Mouse (Mus musculus): ENCODE measurements around the gene Fam76a. TPM values are rescaled to one million over a fixed set of nuclear protein-coding genes. Genes with fewer than 3 reads are reported as not detected.
A peak's percentile ranks its signal among the peaks of the same experiment; 100 is the strongest.

Fam76a gene
- total and polyA plus RNA-seq, 3 experiments = 13.3 to 45.1 (median 29.5) TPM

DNA sequence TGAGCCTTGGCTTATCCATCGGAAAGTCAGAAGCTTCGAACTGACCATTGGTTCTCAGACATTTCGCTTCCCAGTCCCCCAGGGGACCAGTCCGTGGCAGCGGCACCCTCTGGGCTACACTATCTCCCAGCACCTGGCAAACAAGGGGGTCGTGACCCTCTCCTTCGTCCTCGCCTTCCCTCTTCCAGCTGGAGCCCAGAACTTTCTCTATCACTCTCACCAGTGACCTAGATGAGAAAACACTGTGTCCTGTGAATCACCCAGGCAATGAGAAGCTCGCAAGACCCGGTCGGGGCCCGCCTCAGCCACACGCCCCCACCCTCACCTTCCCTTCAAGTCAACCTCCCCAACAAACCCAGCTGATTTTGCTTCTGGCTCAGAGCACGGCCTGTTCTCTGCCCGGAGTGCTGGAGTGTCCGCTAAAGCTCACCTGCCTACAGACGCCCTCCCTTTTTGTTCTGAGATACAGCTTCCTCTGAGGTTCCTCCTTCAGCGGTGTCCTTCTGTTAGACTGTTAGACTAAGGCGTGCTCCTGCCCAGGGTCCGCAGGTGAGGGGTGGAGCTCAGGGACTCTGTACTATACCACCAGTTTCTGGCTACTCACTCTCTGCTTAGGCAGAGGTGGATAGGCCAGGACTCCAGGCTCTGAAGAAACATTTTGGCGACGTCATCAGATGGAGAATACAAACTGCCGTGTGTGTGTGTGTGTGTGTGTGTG, 18.8 kb upstream of the Fam76a start:
- Histone ChIP-seq H3K27me3 (ENCODE audit: control insufficient read depth, insufficient read depth, low read length) (no peaks in the 10 kb centered on the region), H3K27ac (no peak overlapping the region), H3K79me2 (replicated peaks; ENCODE audit: control insufficient read depth, insufficient read depth, low read length) (no peaks in the 10 kb centered on the region), H3K36me3 (ENCODE audit: control insufficient read depth, insufficient read depth, low read length) (no peaks in the 10 kb centered on the region), H3K9ac (ENCODE audit: low read depth, low read length) (no peak overlapping the region), H3K4me3 (no peak overlapping the region), H3K4me1 (ENCODE audit: control insufficient read depth, insufficient read depth, low read length) (peaks cover 6% of the 10 kb centered on the region)
- no peak for DNase-seq
- WGBS = 65% methylated on average over 23 of the region's 23 CpGs
- TF ChIP-seq POLR2A (IDR thresholded peaks at IDR 0.05; ENCODE audit: insufficient read depth, low read depth, low read length) = no peak
- TF ChIP-seq CTCF (IDR thresholded peaks at IDR 0.05) = no peak
- TF ChIP-seq EP300 (IDR thresholded peaks at IDR 0.05; ENCODE audit: insufficient read depth, low read depth, low read length) = no peak
- intact Hi-C loops (cut with DNase I) = no loop called here

DNA sequence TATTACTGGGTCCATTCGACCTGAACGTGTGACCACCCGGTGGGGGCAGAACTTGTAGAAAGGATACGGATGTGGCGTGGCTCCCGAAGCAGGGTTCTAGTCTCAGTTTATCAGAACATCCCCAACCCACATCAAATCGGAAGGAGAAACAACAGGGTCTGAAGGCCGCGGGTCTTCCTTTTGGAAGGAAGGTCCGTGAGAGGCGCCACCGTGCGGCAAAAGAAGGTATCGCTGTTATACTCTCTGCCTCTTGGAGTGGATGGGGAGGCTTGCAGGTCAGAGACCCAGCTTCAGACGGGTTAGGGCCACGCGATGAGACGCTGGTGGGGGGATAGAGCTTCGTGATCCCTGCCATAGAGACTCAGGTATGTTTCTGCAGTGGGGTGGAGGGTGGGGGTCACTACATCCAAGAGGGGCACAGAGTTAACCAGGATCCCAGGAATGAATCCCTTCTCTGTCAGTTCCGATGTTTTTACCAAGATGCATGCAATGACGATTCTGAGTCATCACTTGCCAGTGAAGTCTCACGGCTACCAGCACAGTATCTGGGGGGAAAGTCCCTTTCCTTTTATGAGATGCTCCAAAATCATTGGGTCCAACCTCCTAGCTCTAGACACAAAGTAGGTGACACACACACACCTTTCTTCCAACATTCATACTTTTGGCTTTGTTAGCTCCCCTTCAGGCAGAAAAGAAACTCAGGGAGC, 17.2 kb upstream of the Fam76a start:
- no peaks in the 10 kb centered on the region for H3K27me3 ChIP-seq (ENCODE audit: control insufficient read depth, insufficient read depth, low read length)
- no peak overlapping the region for H3K4me3 ChIP-seq

DNA sequence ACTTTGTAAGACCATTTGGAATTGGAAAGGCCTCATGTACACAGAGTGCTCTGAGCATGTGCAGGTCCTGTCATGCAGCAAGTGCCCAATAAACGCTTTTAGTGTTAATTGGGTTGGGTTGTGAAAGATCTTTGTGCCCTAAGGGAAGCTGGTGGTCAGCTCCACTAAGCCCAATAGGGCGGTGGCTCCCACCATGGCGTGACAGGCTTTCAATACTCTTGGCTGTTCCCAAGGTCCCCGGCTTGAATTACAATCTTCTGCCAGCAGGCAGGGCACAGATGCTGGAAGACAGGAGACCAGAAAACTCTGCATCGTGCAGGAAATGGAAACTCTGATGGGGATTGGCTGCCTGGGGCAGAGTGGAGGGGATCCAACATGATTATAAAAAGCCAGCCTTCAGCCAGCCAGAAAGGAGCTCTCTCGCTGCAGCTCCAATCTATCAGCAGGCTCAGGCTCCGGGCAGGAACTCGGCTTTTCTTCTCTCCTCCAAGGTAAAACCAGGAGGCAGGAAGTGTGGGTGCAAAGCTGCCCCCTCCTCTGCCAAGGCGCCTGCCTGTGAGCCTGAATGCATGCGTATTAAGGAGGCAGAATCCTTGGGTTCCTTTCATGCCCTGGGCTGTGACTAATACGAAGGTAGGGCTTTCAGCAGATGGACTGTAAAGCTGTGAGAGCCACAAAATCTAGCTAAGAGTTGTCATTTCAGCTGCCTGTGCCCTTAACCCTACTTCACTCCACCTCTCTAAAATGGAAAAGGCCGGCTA, 16.0 kb upstream of the Fam76a start:
- TF ChIP-seq CTCF (IDR thresholded peaks at IDR 0.05) (no peak), EP300 (IDR thresholded peaks at IDR 0.05; ENCODE audit: insufficient read depth, low read depth, low read length) (no peak), POLR2A (IDR thresholded peaks at IDR 0.05; ENCODE audit: insufficient read depth, low read depth, low read length) (no peak)
- Histone ChIP-seq H3K36me3 (ENCODE audit: control insufficient read depth, insufficient read depth, low read length) (no peaks in the 10 kb centered on the region), H3K27ac (no peak overlapping the region), H3K79me2 (replicated peaks; ENCODE audit: control insufficient read depth, insufficient read depth, low read length) (no peaks in the 10 kb centered on the region), H3K4me3 (no peak overlapping the region), H3K4me1 (ENCODE audit: control insufficient read depth, insufficient read depth, low read length) (no peaks in the 10 kb centered on the region; the same call in 1 of the 2 replicates), H3K9ac (ENCODE audit: low read depth, low read length) (no peak overlapping the region), H3K27me3 (ENCODE audit: control insufficient read depth, insufficient read depth, low read length) (no peaks in the 10 kb centered on the region)
- intact Hi-C loops (cut with DNase I) = no loop called here
- DNase-seq = peak in 1 of 2 experiments; percentile 14
- 41% methylated on average over 12 of the region's 12 CpGs for WGBS

More for the DNA sequence above, 17.2 kb upstream of the Fam76a start:
- Histone ChIP-seq H3K4me1 (ENCODE audit: control insufficient read depth, insufficient read depth, low read length) (no peaks in the 10 kb centered on the region; the same call in 1 of the 2 replicates), H3K79me2 (replicated peaks; ENCODE audit: control insufficient read depth, insufficient read depth, low read length) (no peaks in the 10 kb centered on the region), H3K36me3 (ENCODE audit: control insufficient read depth, insufficient read depth, low read length) (no peaks in the 10 kb centered on the region), H3K27ac (no peak overlapping the region), H3K9ac (ENCODE audit: low read depth, low read length) (no peak overlapping the region)
- 27% methylated on average over 22 of the region's 22 CpGs for WGBS
- TF ChIP-seq POLR2A (IDR thresholded peaks at IDR 0.05; ENCODE audit: insufficient read depth, low read depth, low read length) = no peak
- TF ChIP-seq CTCF (IDR thresholded peaks at IDR 0.05) = peak; percentile 80
- intact Hi-C loops (cut with DNase I) = no loop called here
- peak; percentile 44 to 77 for DNase-seq

DNA sequence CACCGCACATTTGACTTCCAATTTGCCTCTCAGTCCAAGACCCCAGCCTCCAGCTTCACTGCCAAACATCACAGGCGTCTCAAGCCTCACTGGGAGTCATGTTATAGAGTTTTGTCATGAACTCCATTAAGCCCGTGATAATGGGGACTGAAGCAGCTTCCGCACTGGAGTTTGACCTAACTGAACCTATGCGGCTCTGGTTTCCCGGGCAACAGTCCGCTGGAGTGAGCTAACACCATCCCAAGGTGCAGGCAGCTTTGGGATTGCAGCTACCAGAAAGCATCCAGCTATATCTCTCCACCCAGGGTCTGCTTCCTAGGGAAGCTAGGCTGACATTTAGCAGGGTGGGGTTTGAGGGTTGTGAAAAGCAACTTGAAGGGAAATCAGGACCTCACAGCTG, 12.3 kb upstream of the Fam76a start:
- intact Hi-C loops (cut with DNase I) = no loop called here

DNA sequence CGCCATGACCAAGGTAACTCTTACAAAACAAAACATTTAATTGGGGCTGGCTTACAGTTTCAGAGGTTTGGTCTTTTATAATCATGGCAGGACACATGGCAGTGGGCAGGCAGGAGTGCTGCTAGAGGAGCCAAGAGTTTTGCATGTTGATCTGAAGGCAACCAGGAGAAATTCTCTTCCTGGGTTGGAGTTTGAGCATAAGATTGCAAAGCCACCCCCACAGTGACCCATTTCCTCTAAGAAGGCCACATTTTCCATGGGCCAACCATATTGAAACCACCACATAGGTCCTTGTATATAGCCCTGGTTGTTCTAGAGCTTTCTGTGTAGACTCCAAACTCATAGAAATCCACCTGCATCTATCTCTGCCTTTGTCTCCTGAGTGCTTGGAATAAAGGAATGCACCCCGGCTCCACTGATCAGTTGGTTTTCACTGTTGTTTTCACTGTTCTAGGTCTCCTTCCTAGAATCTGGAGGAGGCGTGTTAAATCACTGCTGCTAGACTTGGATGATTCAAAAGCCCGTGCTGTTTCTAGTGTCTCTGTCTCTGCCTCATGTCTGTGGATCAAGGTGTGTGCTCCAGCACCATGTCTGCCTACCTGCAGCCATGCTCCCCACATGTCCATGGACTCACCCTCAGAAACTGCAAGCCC, 10.5 kb upstream of the Fam76a start:
- WGBS = 85% methylated on average over 4 of the region's 4 CpGs
- intact Hi-C loops (cut with DNase I) = no loop called here
- no peak for DNase-seq
- Histone ChIP-seq H3K36me3 (ENCODE audit: control insufficient read depth, insufficient read depth, low read length) (no peaks in the 10 kb centered on the region), H3K4me3 (no peak overlapping the region), H3K27me3 (ENCODE audit: control insufficient read depth, insufficient read depth, low read length) (no peaks in the 10 kb centered on the region), H3K79me2 (replicated peaks; ENCODE audit: control insufficient read depth, insufficient read depth, low read length) (no peaks in the 10 kb centered on the region), H3K4me1 (ENCODE audit: control insufficient read depth, insufficient read depth, low read length) (no peaks in the 10 kb centered on the region), H3K27ac (no peak overlapping the region), H3K9ac (ENCODE audit: low read depth, low read length) (no peak overlapping the region)
- TF ChIP-seq CTCF (IDR thresholded peaks at IDR 0.05) (no peak), EP300 (IDR thresholded peaks at IDR 0.05; ENCODE audit: insufficient read depth, low read depth, low read length) (no peak), POLR2A (IDR thresholded peaks at IDR 0.05; ENCODE audit: insufficient read depth, low read depth, low read length) (no peak)

More for the DNA sequence above, 12.3 kb upstream of the Fam76a start:
- 41% methylated on average over 7 of the region's 7 CpGs for WGBS
- Histone ChIP-seq H3K9ac (ENCODE audit: low read depth, low read length) (no peak overlapping the region), H3K4me1 (ENCODE audit: control insufficient read depth, insufficient read depth, low read length) (no peaks in the 10 kb centered on the region; the same call in 1 of the 2 replicates), H3K79me2 (replicated peaks; ENCODE audit: control insufficient read depth, insufficient read depth, low read length) (no peaks in the 10 kb centered on the region), H3K27me3 (ENCODE audit: control insufficient read depth, insufficient read depth, low read length) (no peaks in the 10 kb centered on the region), H3K4me3 (no peak overlapping the region), H3K27ac (no peak overlapping the region), H3K36me3 (ENCODE audit: control insufficient read depth, insufficient read depth, low read length) (no peaks in the 10 kb centered on the region)
- no peak for DNase-seq
- TF ChIP-seq EP300 (IDR thresholded peaks at IDR 0.05; ENCODE audit: insufficient read depth, low read depth, low read length) = no peak
